Mouse (Mus musculus) CH12.LX (cell line): ENCODE measurements around the gene Tdrd7.

Source experiments
- CHD1 ChIP-seq: IDR thresholded peaks from 2 replicates; pipeline ENCODE4 v1.6.1; 2012; ENCODE audit warnings: low read depth, low read length, improper control_type of control experiment, inconsistent platforms
- CTCF ChIP-seq, 2 experiments: IDR thresholded peaks in 1 of 2; conservative IDR thresholded peaks in 1 of 2; 2 replicates each; pipeline ENCODE4 v1.5.1; 2011 to 2012; ENCODE audit warnings: low read depth in 2 of 2, low read length in 2 of 2, improper control_type of control experiment in 1 of 2, inconsistent platforms in 1 of 2, mild to moderate bottlenecking in 1 of 2, moderate library complexity in 1 of 2
- EP300 ChIP-seq: IDR thresholded peaks from 2 replicates; pipeline ENCODE4 v1.6.1; 2011; ENCODE audit warnings: low read length, improper control_type of control experiment
- MAFK ChIP-seq: IDR thresholded peaks from 2 replicates; pipeline ENCODE4 v1.6.1; 2011; ENCODE audit warnings: low read length, improper control_type of control experiment; ENCODE audit not compliant: insufficient replicate concordance
- MAX ChIP-seq: IDR thresholded peaks from 2 replicates; pipeline ENCODE4 v1.6.1; 2011; ENCODE audit warnings: low read length, improper control_type of control experiment
- POLR2A ChIP-seq: IDR thresholded peaks from 2 replicates; pipeline ENCODE4 v1.6.1; 2011; ENCODE audit warnings: low read depth, mild to moderate bottlenecking, improper control_type of control experiment, low read length
- POLR2AphosphoS2 ChIP-seq: IDR thresholded peaks from 2 replicates; pipeline ENCODE4 v1.6.1; 2011; ENCODE audit warnings: low read depth, low read length, improper control_type of control experiment
- SIN3A ChIP-seq: IDR thresholded peaks from 2 replicates; pipeline ENCODE4 v1.6.1; 2012; ENCODE audit warnings: low read length, improper control_type of control experiment, inconsistent platforms

DNA sequence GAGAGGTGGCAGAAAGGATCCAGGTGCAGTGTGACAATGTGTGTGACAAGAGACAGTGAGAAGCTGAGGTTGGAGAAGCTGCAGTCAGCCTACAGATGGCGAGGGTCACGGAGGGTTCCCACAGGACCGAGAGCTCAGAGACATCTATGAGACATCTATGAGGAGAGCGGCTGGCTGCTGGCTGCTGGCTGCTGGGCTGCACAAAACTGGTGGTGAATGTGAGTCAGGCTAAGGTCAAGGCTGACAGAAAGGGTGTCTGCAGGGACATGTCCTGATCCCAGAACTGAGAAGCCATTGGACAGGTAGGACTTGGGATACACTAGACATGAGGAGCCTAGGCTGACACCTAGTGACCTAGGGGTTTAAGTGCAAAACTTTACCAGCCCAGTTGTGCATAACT, 41.1 kb upstream of the Tdrd7 start:
- TF ChIP-seq CTCF (conservative IDR thresholded peaks at IDR 0.05 in 1 of 2, IDR thresholded peaks at IDR 0.05 in 1 of 2; ENCODE audit: low read depth in 2 of 2, low read length in 2 of 2) (peak in 1 of 2 experiments; percentile 26; a peak in 2 of 4 replicates), POLR2A (no peak), MAX (no peak), MAFK (no peak), EP300 (no peak), SIN3A (no peak), CHD1 (no peak), POLR2AphosphoS2 (no peak)
